In genomic region chr11:5498422-5498821, GRCm38 (mm10) we compare ENCODE assay signal across 14 mouse cellular contexts. TPM values are rescaled to one million over a fixed set of nuclear protein-coding genes. Genes with fewer than 3 reads are reported as not detected.
DNase-seq lines count a peak whose midpoint lies in the region; ATAC-seq and TF ChIP-seq lines count a peak whose summit lies in the region.
"Had no signal": no experiment of that assay in that cellular context is flagged by ENCODE, and none has a peak within 500 bp of the region (broad histone marks: within the 10 kb centered on the region; RNA-seq: fewer than 3 reads in every experiment).

No protein-coding gene starts in this region.

- no peak overlapping the region for H3K4me2 ChIP-seq in lung, embryonic 14.5 days
- peak overlapping the region; percentile 18 for H3K4me2 ChIP-seq in liver, embryonic 11.5 days
- no peak overlapping the region for H3K4me2 ChIP-seq in stomach, embryonic 16.5 days (ENCODE audit: low read depth, low read length)
- H3K4me2 ChIP-seq: embryonic facial prominence, embryonic 13.5 days had no signal

- DNase-seq in heart, adult 11 months: peak; percentile 79
- no peak for DNase-seq in heart, postnatal 4 days
- peak; percentile 39 for DNase-seq in lung, embryonic 14.5 days
- DNase-seq in lung, postnatal 4 days: no peak
- DNase-seq in liver, embryonic 11.5 days (ENCODE audit: low spot score): no peak
- DNase-seq in thymus, adult 2 months: no peak
- DNase-seq in left cerebral cortex, adult 11 months (ENCODE audit: low spot score): no peak
- DNase-seq: cerebellum, postnatal 25 days; forebrain, postnatal 0 days; spleen, adult 18-20 months had no signal

- ATAC-seq in lung, embryonic 14.5 days (ENCODE audit: insufficient read depth): peak; percentile 58; the same call in 1 of the 2 replicates
- no peak for ATAC-seq in liver, embryonic 11.5 days (replicated peaks; ENCODE audit: low FRiP score)
- peak; percentile 81 for ATAC-seq in stomach, embryonic 16.5 days (ENCODE audit: insufficient read depth, low FRiP score)
- ATAC-seq: forebrain, postnatal 0 days had no signal

- peak overlapping the region; percentile 19; the same call in 1 of the 2 replicates for H3K27ac ChIP-seq in lung, embryonic 14.5 days (ENCODE audit: low read depth)
- peak overlapping the region; percentile 78 for H3K27ac ChIP-seq in liver, embryonic 11.5 days (ENCODE audit: low read depth, low read length)
- H3K27ac ChIP-seq in stomach, embryonic 16.5 days (ENCODE audit: low read length): peak overlapping the region; percentile 77
- H3K27ac ChIP-seq in thymus, adult 2 months (ENCODE audit: control insufficient read depth, insufficient read depth, low read length): no peak overlapping the region
- H3K27ac ChIP-seq: layer of hippocampus, adult 2 months had no signal

- no peaks in the 10 kb centered on the region for H3K27me3 ChIP-seq in lung, embryonic 14.5 days (ENCODE audit: insufficient read depth, low read length)
- H3K27me3 ChIP-seq in liver, embryonic 11.5 days (replicated peaks; ENCODE audit: control insufficient read depth, insufficient read depth, low read length): no peaks in the 10 kb centered on the region
- H3K27me3 ChIP-seq in stomach, embryonic 16.5 days (ENCODE audit: control insufficient read depth, insufficient read depth, low read length): no peaks in the 10 kb centered on the region
- H3K27me3 ChIP-seq in thymus, adult 2 months (ENCODE audit: control insufficient read depth, insufficient read depth, low read length): no peaks in the 10 kb centered on the region
- H3K27me3 ChIP-seq: embryonic facial prominence, embryonic 13.5 days; megakaryocyte, embryonic 14.5 days had no signal

- no peak overlapping the region for H3K9ac ChIP-seq in lung, embryonic 14.5 days
- no peak overlapping the region for H3K9ac ChIP-seq in liver, embryonic 11.5 days (ENCODE audit: low read depth, low read length)
- no peak overlapping the region for H3K9ac ChIP-seq in stomach, embryonic 16.5 days (ENCODE audit: low read length)
- H3K9ac ChIP-seq: embryonic facial prominence, embryonic 13.5 days; forebrain, postnatal 0 days had no signal

- H3K36me3 ChIP-seq in lung, embryonic 14.5 days (ENCODE audit: insufficient read depth): no peaks in the 10 kb centered on the region
- no peaks in the 10 kb centered on the region for H3K36me3 ChIP-seq in liver, embryonic 11.5 days (ENCODE audit: control insufficient read depth, insufficient read depth, low read length)
- H3K36me3 ChIP-seq in stomach, embryonic 16.5 days (ENCODE audit: control insufficient read depth, insufficient read depth, low read length): no peaks in the 10 kb centered on the region
- no peaks in the 10 kb centered on the region for H3K36me3 ChIP-seq in thymus, adult 2 months (ENCODE audit: control insufficient read depth, insufficient read depth, low read length)
- H3K36me3 ChIP-seq: embryonic facial prominence, embryonic 13.5 days had no signal

- H3K4me3 ChIP-seq in lung, embryonic 14.5 days (ENCODE audit: low read depth, low read length): no peak overlapping the region
- H3K4me3 ChIP-seq in liver, embryonic 11.5 days (ENCODE audit: low read depth, low read length): no peak overlapping the region
- no peak overlapping the region for H3K4me3 ChIP-seq in stomach, embryonic 16.5 days (replicated peaks; ENCODE audit: low read length)
- H3K4me3 ChIP-seq in thymus, adult 2 months (ENCODE audit: control insufficient read depth, insufficient read depth, low read length): no peak overlapping the region
- H3K4me3 ChIP-seq: embryonic facial prominence, embryonic 13.5 days; layer of hippocampus, adult 2 months; megakaryocyte, embryonic 14.5 days had no signal

- H3K4me1 ChIP-seq in lung, embryonic 14.5 days (ENCODE audit: insufficient read depth): no peaks in the 10 kb centered on the region; the same call in 1 of the 2 replicates
- H3K4me1 ChIP-seq in liver, embryonic 11.5 days (replicated peaks; ENCODE audit: control insufficient read depth, insufficient read depth, low read length): peaks cover 6% of the 10 kb centered on the region; the same call in 1 of the 2 replicates
- H3K4me1 ChIP-seq in stomach, embryonic 16.5 days (ENCODE audit: control insufficient read depth, insufficient read depth, low read length): peaks cover 7% of the 10 kb centered on the region; the same call in 1 of the 2 replicates
- peaks cover 49% of the 10 kb centered on the region for H3K4me1 ChIP-seq in thymus, adult 2 months (replicated peaks; ENCODE audit: control insufficient read depth, insufficient read depth, low read length)
- H3K4me1 ChIP-seq: embryonic facial prominence, embryonic 13.5 days had no signal

- H3K9me3 ChIP-seq in lung, embryonic 14.5 days (ENCODE audit: low read depth, low read length): no peaks in the 10 kb centered on the region
- H3K9me3 ChIP-seq in liver, embryonic 11.5 days (ENCODE audit: control insufficient read depth, low read length): no peaks in the 10 kb centered on the region
- no peaks in the 10 kb centered on the region for H3K9me3 ChIP-seq in stomach, embryonic 16.5 days (replicated peaks; ENCODE audit: control insufficient read depth, low read length)
- H3K9me3 ChIP-seq: embryonic facial prominence, embryonic 13.5 days had no signal

- no peak for TF ChIP-seq POLR2A in thymus, adult 2 months (IDR thresholded peaks at IDR 0.05; ENCODE audit: control insufficient read depth, extremely low read depth, insufficient read depth, low read length, poor library complexity)

- no peak for TF ChIP-seq CTCF in lung, embryonic 14.5 days (IDR thresholded peaks at IDR 0.05; ENCODE audit: low read depth)
- no peak for TF ChIP-seq CTCF in thymus, adult 2 months (IDR thresholded peaks at IDR 0.05; ENCODE audit: borderline replicate concordance, control insufficient read depth, extremely low read depth, insufficient read depth, low read length, poor library complexity)

- 55% methylated on average over 9 of the region's 9 CpGs for WGBS in lung, embryonic 14.5 days
- 77% methylated on average over 9 of the region's 9 CpGs for WGBS in liver, embryonic 11.5 days
- 61% methylated on average over 9 of the region's 9 CpGs for WGBS in stomach, embryonic 16.5 days
- 98% methylated on average over 9 of the region's 9 CpGs for WGBS in thymus, adult 2 months

RNA-seq across cellular contexts. Expression of gene Xbp1, which starts 22.0 kb away (rescaled TPM):
- total RNA-seq in heart, postnatal 4 days (2021): 10 to 100 TPM; 51.2 to 65.4 TPM
- polyA plus RNA-seq in lung, embryonic 14.5 days (2014; fragmentation: Nextera tagmentation; extraction: Ambion mirVana): 180 and 193 TPM in 2 replicates
- 149 TPM in 2 replicates for polyA plus RNA-seq in liver, embryonic 11.5 days (2014; fragmentation: Nextera tagmentation; extraction: Ambion mirVana)
- 238 and 248 TPM in 2 replicates for polyA plus RNA-seq in stomach, embryonic 16.5 days (2015; fragmentation: Nextera tagmentation; extraction: Ambion mirVana)
- polyA plus RNA-seq in thymus, adult 2 months (2012; rRNA removed): 113 and 118 TPM in 2 replicates

RNA-seq across cellular contexts. Expression of gene Ccdc117, which starts 43.6 kb away (rescaled TPM):
- 10 to 100 TPM; 11.3 to 14.1 TPM for total RNA-seq in heart, postnatal 4 days (2021)
- 22.4 and 24.9 TPM in 2 replicates for polyA plus RNA-seq in lung, embryonic 14.5 days (2014; fragmentation: Nextera tagmentation; extraction: Ambion mirVana)
- polyA plus RNA-seq in liver, embryonic 11.5 days (2014; fragmentation: Nextera tagmentation; extraction: Ambion mirVana): 22.3 and 24.6 TPM in 2 replicates
- 13.3 and 13.8 TPM in 2 replicates for polyA plus RNA-seq in stomach, embryonic 16.5 days (2015; fragmentation: Nextera tagmentation; extraction: Ambion mirVana)
- polyA plus RNA-seq in thymus, adult 2 months (2012; rRNA removed): 12.2 and 13.9 TPM in 2 replicates

RNA-seq across cellular contexts. Expression of gene Znrf3, which starts 53.8 kb away (rescaled TPM):
- total RNA-seq in heart, postnatal 4 days (2021): 10 to 100 TPM; 15.2 to 18.0 TPM
- 16.8 and 18.0 TPM in 2 replicates for polyA plus RNA-seq in lung, embryonic 14.5 days (2014; fragmentation: Nextera tagmentation; extraction: Ambion mirVana)
- 9.0 and 9.1 TPM in 2 replicates for polyA plus RNA-seq in liver, embryonic 11.5 days (2014; fragmentation: Nextera tagmentation; extraction: Ambion mirVana)
- 13.3 and 13.9 TPM in 2 replicates for polyA plus RNA-seq in stomach, embryonic 16.5 days (2015; fragmentation: Nextera tagmentation; extraction: Ambion mirVana)
- 17.3 and 22.4 TPM in 2 replicates for polyA plus RNA-seq in thymus, adult 2 months (2012; rRNA removed)

Comparison
In these comparisons a context has a peak if more than half of its experiments do, and no peak if none do; other contexts are left out.
1. DNase-seq: peak in heart, adult 11 months (single experiment) and lung, embryonic 14.5 days (single experiment); none in heart, postnatal 4 days (single experiment), lung, postnatal 4 days (0 of 2), liver, embryonic 11.5 days (single experiment), thymus, adult 2 months (single experiment) and left cerebral cortex, adult 11 months (single experiment).